Mouse (Mus musculus) ES-Bruce4 (cell line): ENCODE data around the gene Ino80d. TPM values are rescaled to one million over a fixed set of nuclear protein-coding genes. Genes with fewer than 3 reads are reported as not detected.

Source experiments
- H3K27ac ChIP-seq: 2 replicates; pipeline ENCODE4 v1.5.1; 2012; ENCODE audit warnings: low read length, inconsistent platforms; ENCODE audit not compliant: insufficient read depth
- H3K27me3 ChIP-seq: 2 replicates; pipeline ENCODE4 v1.6.1; 2012; ENCODE audit warnings: mild to moderate bottlenecking, low read length, inconsistent platforms; ENCODE audit not compliant: control insufficient read depth, poor library complexity, insufficient read depth, severe bottlenecking
- H3K36me3 ChIP-seq: 2 replicates; pipeline ENCODE4 v1.6.1; 2012; ENCODE audit warnings: inconsistent platforms, mild to moderate bottlenecking, low read length, moderate library complexity; ENCODE audit not compliant: control insufficient read depth, poor library complexity, insufficient read depth, severe bottlenecking
- H3K4me1 ChIP-seq: one replicate; pipeline ENCODE4 v1.8.1; 2011; ENCODE audit warnings: low read length; ENCODE audit not compliant: control insufficient read depth, insufficient read depth
- H3K4me3 ChIP-seq: 2 replicates; pipeline ENCODE4 v1.5.1; 2011; ENCODE audit warnings: low read depth, mild to moderate bottlenecking, low read length
- H3K9ac ChIP-seq: 2 replicates; pipeline ENCODE4 v1.6.1; 2012; ENCODE audit warnings: low read depth, mild to moderate bottlenecking, inconsistent platforms; ENCODE audit not compliant: poor library complexity, severe bottlenecking
- H3K9me3 ChIP-seq: replicated peaks from 2 replicates; pipeline ENCODE4 v1.6.1; 2012; ENCODE audit warnings: mild to moderate bottlenecking, low read length, inconsistent platforms; ENCODE audit not compliant: control insufficient read depth, poor library complexity, insufficient read depth, severe bottlenecking
- CTCF ChIP-seq: IDR thresholded peaks from one replicate; pipeline ENCODE4 v1.8.1; 2011; ENCODE audit warnings: low read depth, low read length
- EP300 ChIP-seq: IDR thresholded peaks from 2 replicates; pipeline ENCODE4 v1.6.1; 2011; ENCODE audit warnings: low read depth, low read length; ENCODE audit not compliant: insufficient read depth
- POLR2A ChIP-seq: IDR thresholded peaks from one replicate; pipeline ENCODE4 v1.8.1; 2011; ENCODE audit warnings: low read length; ENCODE audit not compliant: insufficient read depth
- polyA plus RNA-seq: library from polyadenylated mRNA; stranded (reverse); fragments of >200 nt; gene quantifications from 2 replicates; pipeline ENCODE4 v1.2.4, GENCODE M21; 2011; ENCODE audit warnings: low read depth; ENCODE audit not compliant: missing spikeins, insufficient read depth, insufficient read length

Ino80d gene
- polyA plus RNA-seq, 1 experiment = 31.4 TPM

DNA sequence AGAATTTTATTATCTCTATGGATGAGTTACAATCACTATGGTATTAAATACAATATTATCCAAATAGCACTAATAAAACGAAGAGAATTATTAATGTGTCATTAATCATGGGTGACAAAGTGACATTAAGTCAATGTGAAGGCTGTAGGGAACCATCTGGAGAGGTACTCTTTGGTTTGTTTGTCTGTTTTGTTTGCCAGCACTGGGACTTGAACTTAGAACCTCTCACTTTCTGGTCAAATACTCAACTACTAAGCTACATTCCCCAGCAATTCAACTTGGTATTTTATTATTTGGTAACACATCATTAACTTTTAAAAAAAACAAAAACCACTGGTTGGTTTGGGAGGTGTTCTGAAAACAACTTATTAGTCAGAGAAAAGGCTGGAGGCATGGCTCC lies 43.1 kb downstream of the Ino80d start:
- no peaks in the 10 kb centered on the region for H3K4me1 ChIP-seq
- H3K9ac ChIP-seq = no peak overlapping the region
- no peak for TF ChIP-seq CTCF
- no peak for TF ChIP-seq EP300
- TF ChIP-seq POLR2A = no peak
- H3K36me3 ChIP-seq = peaks cover 62% of the 10 kb centered on the region
- H3K27me3 ChIP-seq = no peaks in the 10 kb centered on the region
- no peak overlapping the region for H3K27ac ChIP-seq
- H3K9me3 ChIP-seq = no peaks in the 10 kb centered on the region
- no peak overlapping the region for H3K4me3 ChIP-seq

DNA sequence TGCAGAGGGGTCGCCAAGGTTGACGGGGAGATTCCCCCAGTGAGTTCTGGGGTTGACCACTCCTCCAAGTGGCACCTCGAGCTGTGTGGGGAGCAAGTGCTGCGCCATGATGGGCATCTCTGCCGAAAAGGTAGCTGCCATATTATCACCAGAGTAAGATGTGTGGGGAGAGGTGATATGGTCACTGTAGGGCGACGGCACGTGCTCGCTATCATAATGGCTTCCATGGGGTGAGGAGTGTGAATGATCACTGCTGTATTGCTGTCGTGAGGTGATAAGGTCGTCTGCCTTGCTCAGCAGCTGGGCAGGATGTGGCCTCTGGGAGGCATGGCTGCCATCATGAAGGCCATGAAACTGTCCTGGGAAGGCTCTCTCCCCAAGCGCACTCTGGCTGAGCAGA lies 56.1 kb downstream of the Ino80d start:
- Histone ChIP-seq H3K27me3 (no peaks in the 10 kb centered on the region), H3K36me3 (peaks cover 41% of the 10 kb centered on the region), H3K27ac (no peak overlapping the region), H3K4me1 (no peaks in the 10 kb centered on the region), H3K9me3 (no peaks in the 10 kb centered on the region), H3K9ac (no peak overlapping the region), H3K4me3 (no peak overlapping the region)
- no peak for TF ChIP-seq EP300

DNA sequence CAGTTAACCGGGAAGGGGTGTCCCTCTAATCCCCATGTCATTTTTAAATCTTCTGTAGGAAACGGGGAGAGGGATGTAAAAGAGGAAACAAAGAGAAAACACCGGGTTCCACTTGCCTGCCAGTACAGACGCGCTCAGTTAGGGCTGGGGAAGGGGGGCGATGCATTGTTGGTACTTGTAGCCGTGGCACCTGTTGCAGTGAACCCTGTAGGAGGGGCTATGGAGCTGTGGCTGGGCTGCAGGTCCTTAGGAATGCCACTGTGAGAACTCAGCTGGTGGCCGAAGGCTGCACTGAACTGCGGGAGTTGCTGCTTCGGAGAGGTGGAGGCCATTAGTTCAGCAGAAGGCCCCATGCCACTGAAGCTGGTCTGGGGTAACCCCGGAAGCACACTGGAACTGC lies 56.6 kb downstream of the Ino80d start:
- no peak overlapping the region for H3K27ac ChIP-seq
- H3K36me3 ChIP-seq = peaks cover 41% of the 10 kb centered on the region
- H3K4me3 ChIP-seq = no peak overlapping the region
- H3K4me1 ChIP-seq = peaks cover under 1% of the 10 kb centered on the region
- no peak for TF ChIP-seq EP300
- no peak for TF ChIP-seq CTCF
- TF ChIP-seq POLR2A = no peak
- no peak overlapping the region for H3K9ac ChIP-seq
- no peaks in the 10 kb centered on the region for H3K9me3 ChIP-seq
- H3K27me3 ChIP-seq = no peaks in the 10 kb centered on the region

DNA sequence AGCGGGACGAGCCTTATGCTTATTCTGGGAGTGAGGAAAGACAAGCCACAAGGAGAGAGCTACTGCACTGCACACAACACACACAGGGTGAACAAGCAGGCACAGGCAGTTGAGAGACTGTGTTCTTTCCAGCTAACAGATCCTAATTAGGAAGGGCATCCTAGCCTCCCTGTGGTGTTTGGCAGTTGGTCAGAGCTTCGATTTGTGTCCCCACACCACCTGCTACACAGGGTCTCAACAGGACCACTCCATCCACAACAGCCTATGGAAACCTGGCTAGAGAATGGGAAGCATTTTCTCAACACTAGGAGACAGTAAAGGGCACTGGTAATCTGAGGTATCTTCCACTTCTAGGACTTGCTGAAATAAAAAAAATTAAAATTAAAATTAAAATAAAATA lies 57.1 kb downstream of the Ino80d start:
- no peak overlapping the region for H3K4me3 ChIP-seq
- H3K9ac ChIP-seq = no peak overlapping the region
- H3K27ac ChIP-seq = no peak overlapping the region
- no peak for TF ChIP-seq CTCF
- TF ChIP-seq EP300 = no peak
- no peak for TF ChIP-seq POLR2A
- no peaks in the 10 kb centered on the region for H3K27me3 ChIP-seq
- H3K36me3 ChIP-seq = peaks cover 45% of the 10 kb centered on the region
- H3K9me3 ChIP-seq = no peaks in the 10 kb centered on the region
- H3K4me1 ChIP-seq = peaks cover 2% of the 10 kb centered on the region

DNA sequence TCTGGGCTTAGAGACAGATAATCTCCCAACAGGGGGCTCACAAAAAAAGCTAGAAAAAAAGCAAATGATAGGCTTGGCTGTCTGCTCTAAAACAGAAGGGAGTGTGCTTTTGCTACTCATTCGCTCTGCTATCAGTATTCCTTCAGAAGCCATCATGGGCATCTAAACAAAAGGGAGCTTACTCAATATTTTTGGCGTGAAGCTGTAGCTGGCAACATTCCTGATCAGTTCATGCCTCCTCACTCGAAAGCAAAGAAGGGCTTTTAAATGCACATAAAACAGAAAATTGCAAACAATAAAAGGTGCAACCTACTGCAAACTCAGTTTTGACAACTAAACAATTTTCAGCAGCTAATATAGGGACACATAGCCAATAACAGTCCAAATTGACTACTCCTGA lies 59.1 kb downstream of the Ino80d start:
- no peaks in the 10 kb centered on the region for H3K27me3 ChIP-seq
- H3K9me3 ChIP-seq = no peaks in the 10 kb centered on the region
- peaks cover 2% of the 10 kb centered on the region for H3K4me1 ChIP-seq
- TF ChIP-seq POLR2A (no peak), EP300 (no peak), CTCF (no peak)
- no peak overlapping the region for H3K27ac ChIP-seq
- no peak overlapping the region for H3K9ac ChIP-seq
- no peak overlapping the region for H3K4me3 ChIP-seq
- peaks cover 38% of the 10 kb centered on the region for H3K36me3 ChIP-seq

DNA sequence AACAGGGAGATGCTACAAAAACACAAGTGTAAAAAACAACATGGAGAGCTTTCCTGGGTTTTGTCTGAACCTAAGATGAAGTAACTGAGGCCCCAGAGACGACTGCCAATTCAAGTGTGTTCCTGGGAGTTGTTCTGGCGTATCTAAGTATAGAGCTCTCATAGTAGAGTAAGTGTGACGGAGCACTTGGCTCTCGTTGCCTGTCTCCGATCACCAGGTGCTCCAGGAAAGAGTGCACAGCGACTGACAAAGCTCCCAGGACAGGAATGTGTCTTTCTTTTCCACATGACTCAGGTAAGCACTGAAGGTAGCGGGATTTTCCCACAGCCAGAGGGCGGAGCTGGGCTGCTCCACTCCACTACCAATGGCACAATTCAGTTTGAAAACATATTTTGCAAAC lies 63.6 kb downstream of the Ino80d start:
- no peak overlapping the region for H3K4me3 ChIP-seq
- no peaks in the 10 kb centered on the region for H3K27me3 ChIP-seq
- H3K36me3 ChIP-seq = peaks cover 33% of the 10 kb centered on the region
- H3K9ac ChIP-seq = no peak overlapping the region
- H3K9me3 ChIP-seq = no peaks in the 10 kb centered on the region
- H3K27ac ChIP-seq = no peak overlapping the region
- TF ChIP-seq POLR2A (no peak), EP300 (no peak), CTCF (no peak)
- H3K4me1 ChIP-seq = peaks cover 2% of the 10 kb centered on the region
